Mouse (Mus musculus): ENCODE results near the gene Gys2. TPM values are rescaled to one million over a fixed set of nuclear protein-coding genes. Genes with fewer than 3 reads are reported as not detected.
"Not testable (repeated sequence)": the region's sequence is repeated elsewhere in the genome, so short reads cannot be mapped to it uniquely, and the experiment has no call there.

The Gys2 gene
- polyA plus RNA-seq, 1 experiment, result 1.3 TPM

DNA sequence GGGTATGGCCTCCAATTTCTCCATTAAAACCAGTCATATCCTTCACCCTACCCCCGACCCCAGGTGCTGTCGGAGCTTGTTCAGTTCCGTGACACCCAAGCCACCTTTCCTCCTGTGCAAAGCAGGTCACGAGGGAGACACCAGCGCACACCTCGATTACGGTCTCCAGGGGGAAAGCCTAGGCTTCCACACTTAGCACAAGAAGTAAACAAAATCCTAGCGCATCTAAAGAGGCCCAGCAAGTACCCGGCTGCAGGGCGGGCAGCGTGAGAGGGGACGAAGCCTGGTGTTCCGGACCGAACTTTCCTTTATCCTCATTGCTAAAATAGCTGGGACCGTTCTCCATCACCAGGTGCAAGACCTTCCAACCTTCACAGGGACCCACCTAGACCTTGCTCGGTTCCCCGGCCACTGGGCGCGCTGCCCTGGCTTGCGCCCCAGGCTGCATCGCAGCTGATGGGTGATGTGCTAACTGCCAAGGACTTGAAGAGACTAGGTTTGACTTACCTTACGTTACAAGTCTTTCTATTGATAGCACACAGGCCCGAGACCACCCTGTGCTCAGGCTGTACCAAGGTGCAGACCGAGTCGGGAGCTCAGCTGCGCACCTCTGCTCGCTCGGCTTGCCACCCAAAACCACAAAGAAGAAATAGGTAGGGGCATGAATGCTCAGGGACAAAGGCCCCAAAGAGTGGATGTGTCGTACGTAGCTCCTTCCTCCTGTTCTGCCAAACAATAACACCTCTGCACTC lies 34.3 kb upstream of the Gys2 start:
- no peak for TF ChIP-seq CTCF (IDR thresholded peaks at IDR 0.05; ENCODE audit: insufficient read depth, low read length)
- TF ChIP-seq POLR2A (IDR thresholded peaks at IDR 0.05; ENCODE audit: borderline replicate concordance, extremely low read depth, low read depth, low read length), result no peak
- DNase-seq, result peak; percentile 27
- peak overlapping the region; percentile 70 for H3K4me3 ChIP-seq (replicated peaks; ENCODE audit: extremely low read depth, low read depth, low read length)
- H3K4me1 ChIP-seq (ENCODE audit: control insufficient read depth, insufficient read depth, low read length), result peaks cover 6% of the 10 kb centered on the region
- WGBS, result 6% methylated on average over 30 of the region's 30 CpGs

DNA sequence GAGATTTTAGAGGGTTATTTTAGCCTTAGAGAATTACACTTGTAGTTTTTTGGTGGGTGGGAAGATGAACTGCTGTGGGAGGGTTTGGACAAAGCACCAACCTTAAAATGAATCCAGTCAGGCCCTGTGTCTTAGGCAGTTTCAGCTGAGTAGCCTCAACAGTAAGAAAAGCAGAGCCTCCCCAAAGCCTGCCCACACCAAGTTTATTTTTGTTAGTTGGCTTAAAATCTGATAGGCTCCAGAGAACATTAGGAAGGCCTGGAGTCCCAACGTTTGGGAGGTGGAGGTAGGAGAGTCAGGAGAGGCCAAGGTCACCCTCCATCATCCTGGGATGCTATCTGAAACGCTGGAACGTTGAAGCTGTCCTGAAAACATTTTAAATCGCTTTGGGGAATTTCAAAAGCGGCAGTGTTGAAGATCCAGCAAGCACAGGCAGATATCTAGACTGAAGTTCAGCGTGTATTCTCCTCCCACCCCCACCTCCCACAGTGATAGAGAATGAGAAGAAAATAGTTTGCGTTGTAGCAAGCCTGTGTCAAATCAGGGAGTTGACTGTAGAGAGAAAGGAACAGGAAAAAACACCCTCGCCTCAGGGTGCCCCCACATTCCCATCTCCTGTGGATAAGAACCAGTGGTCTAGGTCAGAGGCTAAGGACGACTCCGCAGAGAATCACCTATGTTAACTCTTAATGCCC lies 33.6 kb upstream of the Gys2 start:
- H3K4me3 ChIP-seq (replicated peaks; ENCODE audit: extremely low read depth, low read depth, low read length), result no peak overlapping the region
- no peak for DNase-seq
- 26% methylated on average over 10 of the region's 10 CpGs for WGBS
- peaks cover 6% of the 10 kb centered on the region for H3K4me1 ChIP-seq (ENCODE audit: control insufficient read depth, insufficient read depth, low read length)
- no peak for TF ChIP-seq CTCF (IDR thresholded peaks at IDR 0.05; ENCODE audit: insufficient read depth, low read length)
- TF ChIP-seq POLR2A (IDR thresholded peaks at IDR 0.05; ENCODE audit: borderline replicate concordance, extremely low read depth, low read depth, low read length), result no peak

DNA sequence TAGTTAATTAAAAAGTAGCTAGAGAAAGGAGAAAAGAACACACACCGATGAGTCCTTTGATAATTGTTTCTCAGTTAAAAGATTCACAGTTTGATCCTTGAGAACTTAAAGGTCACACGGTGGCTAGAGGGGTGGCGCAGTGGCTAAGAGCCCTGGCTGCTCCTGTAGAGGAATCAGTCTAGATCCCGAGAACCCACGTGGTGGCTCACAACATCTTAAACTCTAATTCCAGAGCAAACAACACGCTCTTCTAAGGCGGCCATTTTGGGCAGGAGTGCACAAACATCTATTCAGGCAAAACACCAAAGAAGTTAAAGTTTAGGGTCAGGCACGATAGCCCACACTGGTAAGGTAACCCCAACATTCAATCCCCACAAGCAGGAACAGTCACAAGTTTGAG lies 30.7 kb upstream of the Gys2 start:
- Histone ChIP-seq H3K4me3 (replicated peaks; ENCODE audit: extremely low read depth, low read depth, low read length) (no peak overlapping the region), H3K4me1 (ENCODE audit: control insufficient read depth, insufficient read depth, low read length) (peaks cover 4% of the 10 kb centered on the region; the same call in 1 of the 2 replicates)
- 71% methylated on average over 8 of the region's 8 CpGs for WGBS
- no peak for TF ChIP-seq CTCF (IDR thresholded peaks at IDR 0.05; ENCODE audit: insufficient read depth, low read length)
- TF ChIP-seq POLR2A (IDR thresholded peaks at IDR 0.05; ENCODE audit: borderline replicate concordance, extremely low read depth, low read depth, low read length), result no peak
- no peak for DNase-seq

DNA sequence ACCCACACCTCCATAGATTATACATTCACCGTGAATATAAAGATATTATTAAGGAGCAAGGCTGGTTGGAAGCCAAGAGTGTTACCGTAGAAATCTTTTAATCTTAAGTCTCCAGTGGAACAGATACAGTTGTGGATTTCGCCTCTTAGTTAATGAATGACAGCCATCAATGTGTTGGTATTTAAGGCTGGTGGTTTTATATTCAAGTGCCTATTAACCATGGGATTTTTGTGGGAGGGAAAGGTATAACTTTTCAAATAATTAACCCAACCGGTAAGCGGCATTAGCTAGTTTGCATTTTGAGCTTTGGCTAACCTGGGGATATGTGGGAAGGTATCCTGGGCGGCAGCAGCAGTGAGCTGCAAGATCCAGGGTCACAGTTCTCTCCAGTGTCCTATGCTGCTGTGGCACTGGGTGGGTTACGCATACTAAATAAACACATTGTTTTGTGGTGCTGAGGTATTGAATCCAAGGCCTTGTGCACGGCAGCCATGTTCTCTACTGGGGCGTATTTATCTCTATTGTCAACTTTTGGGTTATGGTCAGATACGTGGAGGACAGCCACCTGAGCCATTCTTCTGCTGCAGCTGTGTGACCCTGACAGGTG lies 29.7 kb upstream of the Gys2 start:
- TF ChIP-seq POLR2A (IDR thresholded peaks at IDR 0.05; ENCODE audit: borderline replicate concordance, extremely low read depth, low read depth, low read length) (no peak), CTCF (IDR thresholded peaks at IDR 0.05; ENCODE audit: insufficient read depth, low read length) (no peak)
- no peak for DNase-seq
- 79% methylated on average over 10 of the region's 10 CpGs for WGBS
- no peak overlapping the region for H3K4me3 ChIP-seq (replicated peaks; ENCODE audit: extremely low read depth, low read depth, low read length)
- peaks cover 4% of the 10 kb centered on the region; the same call in 1 of the 2 replicates for H3K4me1 ChIP-seq (ENCODE audit: control insufficient read depth, insufficient read depth, low read length)

DNA sequence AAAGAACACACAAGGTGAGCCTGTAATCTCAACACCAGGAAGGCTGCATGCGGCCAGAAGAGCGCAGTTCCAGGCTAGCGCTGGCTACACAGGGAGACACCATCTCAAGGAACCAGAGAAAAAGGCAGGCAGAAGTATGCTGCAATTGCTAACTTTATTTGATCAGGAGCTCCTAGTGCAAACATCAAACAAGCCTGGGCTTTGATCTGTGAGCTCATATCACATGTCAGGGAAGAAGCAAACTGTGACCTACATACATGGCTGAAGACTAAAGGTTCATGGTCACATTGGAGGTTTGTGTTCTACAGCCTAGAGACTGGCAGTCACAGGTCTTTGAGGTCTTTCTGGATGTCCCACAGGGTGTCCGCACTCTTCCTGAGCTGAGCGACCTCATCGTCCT lies 17.2 kb upstream of the Gys2 start:
- not testable (repeated sequence) for H3K4me1 ChIP-seq (ENCODE audit: control insufficient read depth, insufficient read depth, low read length); H3K4me3 ChIP-seq (replicated peaks; ENCODE audit: extremely low read depth, low read depth, low read length); DNase-seq
- WGBS, result 81% methylated on average over 6 of the region's 6 CpGs

DNA sequence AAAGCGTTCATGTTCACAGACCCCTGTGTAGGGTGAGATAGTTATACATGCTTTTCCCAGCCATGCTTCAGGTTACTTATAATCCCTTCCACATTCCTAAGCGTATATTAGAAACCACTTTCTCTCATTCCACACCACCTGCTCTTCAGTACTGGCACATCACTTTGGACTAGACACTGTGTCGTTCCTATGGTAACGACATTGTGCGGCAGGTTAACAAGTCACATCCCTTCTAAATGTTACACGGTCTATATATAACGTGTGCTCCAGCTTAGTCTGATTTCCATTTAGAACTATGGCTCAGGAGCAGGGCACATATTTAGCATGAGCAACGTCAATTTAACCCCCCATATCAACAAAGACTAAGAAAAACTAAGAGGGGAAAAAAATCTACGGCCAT lies 14.7 kb upstream of the Gys2 start:
- no peak for TF ChIP-seq CTCF (IDR thresholded peaks at IDR 0.05; ENCODE audit: insufficient read depth, low read length)
- TF ChIP-seq POLR2A (IDR thresholded peaks at IDR 0.05; ENCODE audit: borderline replicate concordance, extremely low read depth, low read depth, low read length), result no peak
- DNase-seq, result no peak
- H3K4me1 ChIP-seq (ENCODE audit: control insufficient read depth, insufficient read depth, low read length), result no peaks in the 10 kb centered on the region
- 89% methylated on average over 9 of the region's 9 CpGs for WGBS
- H3K4me3 ChIP-seq (replicated peaks; ENCODE audit: extremely low read depth, low read depth, low read length), result no peak overlapping the region

DNA sequence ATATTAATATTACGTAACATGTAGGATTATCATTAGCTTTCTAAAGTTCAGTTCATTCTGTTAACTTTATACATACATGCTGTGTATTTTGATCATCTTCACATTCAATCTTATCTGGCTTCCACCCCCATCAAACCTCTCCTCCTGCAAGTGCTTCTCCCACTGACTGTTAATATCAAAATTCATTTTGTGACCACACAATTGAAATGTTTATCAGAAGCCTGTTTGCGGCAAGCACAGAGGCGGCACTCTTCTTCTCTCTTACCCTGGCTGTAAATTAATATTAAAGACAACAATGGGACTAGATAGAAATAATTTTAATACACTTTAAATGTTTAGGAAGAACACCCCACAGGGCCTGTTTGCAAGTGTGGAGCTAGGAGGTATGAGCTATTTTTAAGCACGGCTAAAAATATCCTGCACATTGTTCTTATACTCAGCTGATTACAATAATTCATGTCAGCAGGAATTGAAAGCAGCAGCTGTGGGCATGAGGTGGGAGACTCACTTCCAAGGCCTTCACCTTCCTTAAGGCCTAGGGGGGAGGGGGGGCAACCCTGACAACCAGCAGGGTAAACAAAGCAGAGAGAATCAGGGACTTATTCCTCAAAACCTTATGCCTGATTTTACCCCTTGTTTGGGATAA lies 12.7 kb upstream of the Gys2 start:
- no peak for TF ChIP-seq POLR2A (IDR thresholded peaks at IDR 0.05; ENCODE audit: borderline replicate concordance, extremely low read depth, low read depth, low read length)
- no peak for TF ChIP-seq CTCF (IDR thresholded peaks at IDR 0.05; ENCODE audit: insufficient read depth, low read length)
- Histone ChIP-seq H3K4me3 (replicated peaks; ENCODE audit: extremely low read depth, low read depth, low read length) (no peak overlapping the region), H3K4me1 (ENCODE audit: control insufficient read depth, insufficient read depth, low read length) (no peaks in the 10 kb centered on the region)
- WGBS, result 86% methylated on average over 4 of the region's 4 CpGs
- no peak for DNase-seq

DNA sequence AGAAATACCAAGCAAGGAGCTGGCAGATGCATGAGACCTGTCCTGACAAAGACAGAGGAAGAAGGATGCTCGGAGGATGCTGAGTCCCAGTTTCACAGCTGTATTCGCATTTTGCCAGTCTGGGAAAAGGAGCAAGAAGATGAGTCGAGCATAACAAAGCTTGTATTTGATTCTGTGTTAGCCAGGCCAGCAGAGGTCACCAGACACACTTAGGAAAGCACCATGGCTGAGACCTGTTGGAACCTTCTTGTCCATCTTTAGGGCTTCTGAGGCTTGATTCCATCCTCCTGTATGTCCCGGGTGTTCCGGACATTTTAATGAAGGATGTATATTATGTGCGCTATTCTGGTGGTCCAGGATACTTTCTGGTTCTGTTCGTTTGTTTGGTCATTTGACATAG lies 4.3 kb upstream of the Gys2 start:
- DNase-seq, result no peak
- 74% methylated on average over 7 of the region's 7 CpGs for WGBS
- no peaks in the 10 kb centered on the region for H3K4me1 ChIP-seq (ENCODE audit: control insufficient read depth, insufficient read depth, low read length)
- no peak for TF ChIP-seq CTCF (IDR thresholded peaks at IDR 0.05; ENCODE audit: insufficient read depth, low read length)
- no peak for TF ChIP-seq POLR2A (IDR thresholded peaks at IDR 0.05; ENCODE audit: borderline replicate concordance, extremely low read depth, low read depth, low read length)
- no peak overlapping the region for H3K4me3 ChIP-seq (replicated peaks; ENCODE audit: extremely low read depth, low read depth, low read length)

DNA sequence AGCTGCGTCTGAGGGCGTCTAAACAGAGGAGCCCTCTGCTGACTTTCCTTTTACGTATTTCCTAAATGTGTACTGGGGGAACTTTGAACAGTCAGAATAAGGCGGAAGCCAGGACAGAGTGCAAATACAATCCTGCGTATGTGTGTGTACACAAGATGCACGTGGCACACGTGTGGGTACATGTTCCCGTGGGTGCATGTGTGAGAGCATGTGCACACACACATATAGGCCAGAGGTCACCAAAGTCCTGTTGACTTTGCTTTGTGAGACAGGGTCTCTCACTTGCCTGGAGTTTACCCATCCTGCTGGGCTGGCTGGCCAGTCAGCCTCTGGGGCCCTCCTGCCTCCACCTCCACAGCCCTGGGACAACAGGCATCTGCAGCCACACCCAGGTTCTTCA lies 1.8 kb downstream of the Gys2 start:
- DNase-seq, result no peak
- TF ChIP-seq POLR2A (IDR thresholded peaks at IDR 0.05; ENCODE audit: borderline replicate concordance, extremely low read depth, low read depth, low read length), result no peak
- no peak for TF ChIP-seq CTCF (IDR thresholded peaks at IDR 0.05; ENCODE audit: insufficient read depth, low read length)
- no peak overlapping the region for H3K4me3 ChIP-seq (replicated peaks; ENCODE audit: extremely low read depth, low read depth, low read length)
- 61% methylated on average over 8 of the region's 8 CpGs for WGBS
- no peaks in the 10 kb centered on the region for H3K4me1 ChIP-seq (ENCODE audit: control insufficient read depth, insufficient read depth, low read length)
